Mouse (Mus musculus) forebrain, embryonic 15.5 days (tissue): Measurements from ENCODE around the gene Btrc. TPM values are rescaled to one million over a fixed set of nuclear protein-coding genes. Genes with fewer than 3 reads are reported as not detected.

Experiments
- ATAC-seq: fragments of 200-750 bp; cut with Nextera tagmentation; replicated peaks from 2 replicates; pipeline ENCODE4 v1.8.0; 2017; ENCODE audit warnings: mild to moderate bottlenecking, moderate TSS enrichment, moderate library complexity
- H3K27ac ChIP-seq: fragments of 300-500 bp; sonication (generic); replicated peaks from 2 replicates; pipeline ENCODE4 v1.5.1; 2015; ENCODE audit warnings: mild to moderate bottlenecking, inconsistent platforms
- H3K27me3 ChIP-seq: fragments of 300-500 bp; sonication (generic); 2 replicates; pipeline ENCODE4 v1.6.1; 2015; ENCODE audit warnings: inconsistent platforms
- H3K36me3 ChIP-seq: fragments of 300-500 bp; sonication (generic); 2 replicates; pipeline ENCODE4 v1.6.1; 2015; ENCODE audit warnings: mild to moderate bottlenecking, inconsistent platforms
- H3K4me1 ChIP-seq: fragments of 300-500 bp; sonication (generic); 2 replicates; pipeline ENCODE4 v1.6.1; 2015; ENCODE audit warnings: inconsistent platforms
- H3K4me2 ChIP-seq: fragments of 300-500 bp; sonication (generic); replicated peaks from 2 replicates; pipeline ENCODE4 v1.6.1; 2015; ENCODE audit warnings: mild to moderate bottlenecking, inconsistent platforms
- H3K4me3 ChIP-seq: fragments of 300-500 bp; sonication (generic); 2 replicates; pipeline ENCODE4 v1.5.1; 2015; ENCODE audit warnings: mild to moderate bottlenecking, inconsistent platforms
- H3K9ac ChIP-seq: fragments of 300-500 bp; sonication (generic); replicated peaks from 2 replicates; pipeline ENCODE4 v1.6.1; 2015; ENCODE audit warnings: mild to moderate bottlenecking, inconsistent platforms
- H3K9me3 ChIP-seq: fragments of 300-500 bp; sonication (generic); 2 replicates; pipeline ENCODE4 v1.6.1; 2016; ENCODE audit warnings: inconsistent platforms
- WGBS: fragments of 180-500 bp; shearing (Covaris S2); methylation state at CpG from one replicate; pipeline ENCODE4 v1.1.7; 2015; ENCODE audit warnings: mixed read lengths; 5-methylcytosine and 5-hydroxymethylcytosine counted together
- polyA plus RNA-seq: library from polyadenylated mRNA; unstranded; fragments of >200 nt; fragmentation: Nextera tagmentation; extraction: Ambion mirVana; gene quantifications from 2 replicates; pipeline ENCODE4 v1.2.1, GENCODE M21; 2015

Btrc gene
- polyA plus RNA-seq, 1 experiment from 2014 or later = 63.7 TPM

GRCm38 (mm10) chr19:45483470-45483869 is 119.9 kb downstream of the Btrc start:
- no peak overlapping the region for H3K9ac ChIP-seq
- 78% methylated on average over 2 of the region's 2 CpGs for WGBS
- no peak overlapping the region for H3K4me3 ChIP-seq
- no peak overlapping the region for H3K27ac ChIP-seq
- no peaks in the 10 kb centered on the region for H3K9me3 ChIP-seq
- H3K27me3 ChIP-seq = no peaks in the 10 kb centered on the region
- H3K4me1 ChIP-seq = no peaks in the 10 kb centered on the region
- ATAC-seq = no peak
- no peak overlapping the region for H3K4me2 ChIP-seq
- no peaks in the 10 kb centered on the region for H3K36me3 ChIP-seq

GRCm38 (mm10) chr19:45486206-45486991 is 122.9 kb downstream of the Btrc start:
- Histone ChIP-seq H3K9me3 (no peaks in the 10 kb centered on the region), H3K4me3 (no peak overlapping the region), H3K4me2 (no peak overlapping the region), H3K27me3 (no peaks in the 10 kb centered on the region), H3K27ac (no peak overlapping the region), H3K4me1 (no peaks in the 10 kb centered on the region), H3K36me3 (no peaks in the 10 kb centered on the region), H3K9ac (no peak overlapping the region)
- WGBS = 85% methylated on average over 6 of the region's 6 CpGs
- no peak for ATAC-seq

- no peak for ATAC-seq
- no peak overlapping the region for H3K27ac ChIP-seq
- no peak overlapping the region for H3K4me3 ChIP-seq
- no peaks in the 10 kb centered on the region for H3K36me3 ChIP-seq
- no peaks in the 10 kb centered on the region for H3K27me3 ChIP-seq
- no peak overlapping the region for H3K9ac ChIP-seq
- no peaks in the 10 kb centered on the region for H3K4me1 ChIP-seq
- WGBS = 80% methylated on average over 3 of the region's 3 CpGs
- H3K9me3 ChIP-seq = no peaks in the 10 kb centered on the region
- no peak overlapping the region for H3K4me2 ChIP-seq
Observed at GRCm38 (mm10) chr19:45486992-45487387, 123.5 kb downstream of the Btrc start.

- Histone ChIP-seq H3K36me3 (no peaks in the 10 kb centered on the region), H3K9me3 (no peaks in the 10 kb centered on the region), H3K4me3 (no peak overlapping the region), H3K4me1 (peaks cover 13% of the 10 kb centered on the region), H3K27ac (no peak overlapping the region), H3K27me3 (no peaks in the 10 kb centered on the region), H3K9ac (no peak overlapping the region), H3K4me2 (no peak overlapping the region)
- 82% methylated on average over 6 of the region's 6 CpGs for WGBS
- ATAC-seq = no peak
Observed at GRCm38 (mm10) chr19:45489961-45490360, 126.4 kb downstream of the Btrc start.

- Histone ChIP-seq H3K9ac (no peak overlapping the region), H3K36me3 (no peaks in the 10 kb centered on the region), H3K4me1 (peaks cover 13% of the 10 kb centered on the region), H3K4me2 (no peak overlapping the region), H3K27ac (no peak overlapping the region), H3K27me3 (no peaks in the 10 kb centered on the region), H3K9me3 (no peaks in the 10 kb centered on the region), H3K4me3 (no peak overlapping the region)
- WGBS = 83% methylated on average over 7 of the region's 7 CpGs
- ATAC-seq = no peak
Observed at GRCm38 (mm10) chr19:45491246-45491645, 127.7 kb downstream of the Btrc start.

GRCm38 (mm10) chr19:45494121-45494775 is 130.7 kb downstream of the Btrc start:
- no peaks in the 10 kb centered on the region for H3K9me3 ChIP-seq
- no peak overlapping the region for H3K4me2 ChIP-seq
- 0 out of 2 replicates have a peak, but pooled peaks have one; percentile 19 for ATAC-seq
- 14% methylated on average over 10 of the region's 10 CpGs for WGBS
- peak overlapping the region; percentile 40 for H3K27ac ChIP-seq
- no peaks in the 10 kb centered on the region for H3K27me3 ChIP-seq
- H3K9ac ChIP-seq = no peak overlapping the region
- no peaks in the 10 kb centered on the region for H3K36me3 ChIP-seq
- no peak overlapping the region for H3K4me3 ChIP-seq
- peaks cover 13% of the 10 kb centered on the region for H3K4me1 ChIP-seq

GRCm38 (mm10) chr19:45505446-45505845 is 141.9 kb downstream of the Btrc start:
- no peak overlapping the region for H3K4me3 ChIP-seq
- no peak overlapping the region for H3K9ac ChIP-seq
- H3K27me3 ChIP-seq = no peaks in the 10 kb centered on the region
- no peak overlapping the region for H3K4me2 ChIP-seq
- no peaks in the 10 kb centered on the region for H3K9me3 ChIP-seq
- WGBS = 83% methylated on average over 7 of the region's 7 CpGs
- H3K27ac ChIP-seq = no peak overlapping the region
- H3K36me3 ChIP-seq = no peaks in the 10 kb centered on the region
- 0 out of 2 replicates have a peak, but pooled peaks cover 3% of the 10 kb centered on the region for H3K4me1 ChIP-seq
- ATAC-seq = no peak

GRCm38 (mm10) chr19:45507531-45507930 is 144.0 kb downstream of the Btrc start:
- ATAC-seq = no peak
- peaks cover 18% of the 10 kb centered on the region for H3K4me1 ChIP-seq

GRCm38 (mm10) chr19:45510680-45511079 is 147.1 kb downstream of the Btrc start:
- H3K9ac ChIP-seq = no peak overlapping the region
- H3K36me3 ChIP-seq = peaks cover 15% of the 10 kb centered on the region
- H3K4me2 ChIP-seq = no peak overlapping the region
- H3K4me1 ChIP-seq = peaks cover 18% of the 10 kb centered on the region
- H3K27me3 ChIP-seq = no peaks in the 10 kb centered on the region
- WGBS = 74% methylated on average over 3 of the region's 3 CpGs
- H3K4me3 ChIP-seq = no peak overlapping the region
- no peak for ATAC-seq
- H3K9me3 ChIP-seq = no peaks in the 10 kb centered on the region
- H3K27ac ChIP-seq = no peak overlapping the region; the same call in 1 of the 2 replicates

More at GRCm38 (mm10) chr19:45507531-45507930, 144.0 kb downstream of the Btrc start:
- 59% methylated on average over 19 of the region's 19 CpGs for WGBS
- no peak overlapping the region for H3K27ac ChIP-seq
- H3K27me3 ChIP-seq = no peaks in the 10 kb centered on the region
- no peaks in the 10 kb centered on the region for H3K36me3 ChIP-seq
- H3K4me3 ChIP-seq = no peak overlapping the region
- H3K9ac ChIP-seq = no peak overlapping the region
- H3K9me3 ChIP-seq = no peaks in the 10 kb centered on the region
- no peak overlapping the region for H3K4me2 ChIP-seq

GRCm38 (mm10) chr19:45511406-45511805 is 147.9 kb downstream of the Btrc start:
- ATAC-seq = no peak
- Histone ChIP-seq H3K9ac (no peak overlapping the region), H3K36me3 (peaks cover 20% of the 10 kb centered on the region), H3K4me1 (peaks cover 15% of the 10 kb centered on the region), H3K4me3 (no peak overlapping the region), H3K27ac (peak overlapping the region; percentile 43; the same call in 1 of the 2 replicates), H3K9me3 (no peaks in the 10 kb centered on the region), H3K27me3 (no peaks in the 10 kb centered on the region), H3K4me2 (no peak overlapping the region)
- WGBS = 45% methylated on average over 4 of the region's 4 CpGs

- no peak for ATAC-seq
- no peak overlapping the region for H3K27ac ChIP-seq
- peaks cover 37% of the 10 kb centered on the region for H3K36me3 ChIP-seq
- H3K4me2 ChIP-seq = no peak overlapping the region
- no peaks in the 10 kb centered on the region for H3K9me3 ChIP-seq
- WGBS = 97% methylated on average over 2 of the region's 2 CpGs
- H3K9ac ChIP-seq = no peak overlapping the region
- no peak overlapping the region for H3K4me3 ChIP-seq
- H3K27me3 ChIP-seq = no peaks in the 10 kb centered on the region
- peaks cover 15% of the 10 kb centered on the region for H3K4me1 ChIP-seq
Observed at GRCm38 (mm10) chr19:45515341-45515740, 151.8 kb downstream of the Btrc start.

GRCm38 (mm10) chr19:45516264-45516663 is 152.7 kb downstream of the Btrc start:
- H3K4me1 ChIP-seq = peaks cover 11% of the 10 kb centered on the region
- no peak overlapping the region for H3K4me2 ChIP-seq
- no peak for ATAC-seq
- H3K9me3 ChIP-seq = no peaks in the 10 kb centered on the region
- WGBS = 94% methylated on average over 12 of the region's 12 CpGs
- peaks cover 40% of the 10 kb centered on the region for H3K36me3 ChIP-seq
- no peak overlapping the region for H3K4me3 ChIP-seq
- no peak overlapping the region for H3K9ac ChIP-seq
- H3K27ac ChIP-seq = no peak overlapping the region
- no peaks in the 10 kb centered on the region for H3K27me3 ChIP-seq
